Mouse (Mus musculus) thymus, adult 2 months (tissue): Measurements from ENCODE around the gene Cdadc1.

Experiments used
- CTCF ChIP-seq: fragments of 200-500 bp; IDR thresholded peaks from 2 replicates; pipeline ENCODE4 v1.5.1; 2012; ENCODE audit warnings: mild to moderate bottlenecking, control low read depth, low read length, moderate library complexity, borderline replicate concordance; ENCODE audit not compliant: control insufficient read depth, poor library complexity, insufficient read depth; ENCODE audit errors: extremely low read depth
- POLR2A ChIP-seq: fragments of 200-500 bp; IDR thresholded peaks from 2 replicates; pipeline ENCODE4 v1.6.1; 2012; ENCODE audit warnings: mild to moderate bottlenecking, low read length, control low read depth, moderate library complexity; ENCODE audit not compliant: control insufficient read depth, poor library complexity, insufficient read depth; ENCODE audit errors: extremely low read depth

GRCm38 (mm10) chr14:59550841-59551240 is 46.9 kb downstream of the Cdadc1 start:
- TF ChIP-seq POLR2A (no peak), CTCF (no peak)
